Mouse (Mus musculus) thymus, adult 2 months (tissue): Measurements from ENCODE around the gene Ccr2. TPM values are rescaled to one million over a fixed set of nuclear protein-coding genes. Genes with fewer than 3 reads are reported as not detected.

ENCODE experiments used
- DNase-seq: peaks from one replicate; pipeline ENCODE4 v3.0.0; 2021
- H3K27ac ChIP-seq: fragments of 200-500 bp; 2 replicates; pipeline ENCODE4 v1.5.1; 2012; ENCODE audit warnings: low read length, control low read depth; ENCODE audit not compliant: control insufficient read depth, insufficient read depth
- H3K27me3 ChIP-seq: fragments of 200-500 bp; 2 replicates; pipeline ENCODE4 v1.6.1; 2012; ENCODE audit warnings: mild to moderate bottlenecking, low read length, moderate library complexity, mixed read lengths; ENCODE audit not compliant: control insufficient read depth, insufficient read depth
- H3K36me3 ChIP-seq: fragments of 200-500 bp; 2 replicates; pipeline ENCODE4 v1.6.1; 2012; ENCODE audit warnings: mild to moderate bottlenecking, low read length, moderate library complexity; ENCODE audit not compliant: control insufficient read depth, insufficient read depth
- H3K4me1 ChIP-seq: fragments of 200-500 bp; replicated peaks from 2 replicates; pipeline ENCODE4 v1.6.1; 2012; ENCODE audit warnings: low read length; ENCODE audit not compliant: control insufficient read depth, insufficient read depth
- H3K4me3 ChIP-seq: fragments of 200-500 bp; 2 replicates; pipeline ENCODE4 v1.5.1; 2012; ENCODE audit warnings: mild to moderate bottlenecking, low read length, control low read depth, moderate library complexity; ENCODE audit not compliant: control insufficient read depth, insufficient read depth
- CTCF ChIP-seq: fragments of 200-500 bp; IDR thresholded peaks from 2 replicates; pipeline ENCODE4 v1.5.1; 2012; ENCODE audit warnings: mild to moderate bottlenecking, control low read depth, low read length, moderate library complexity, borderline replicate concordance; ENCODE audit not compliant: control insufficient read depth, poor library complexity, insufficient read depth; ENCODE audit errors: extremely low read depth
- POLR2A ChIP-seq: fragments of 200-500 bp; IDR thresholded peaks from 2 replicates; pipeline ENCODE4 v1.6.1; 2012; ENCODE audit warnings: mild to moderate bottlenecking, low read length, control low read depth, moderate library complexity; ENCODE audit not compliant: control insufficient read depth, poor library complexity, insufficient read depth; ENCODE audit errors: extremely low read depth
- WGBS: fragments of 180-500 bp; shearing (Covaris S2); methylation state at CpG from one replicate; pipeline ENCODE4 v1.1.7; 2018; 5-methylcytosine and 5-hydroxymethylcytosine counted together
- polyA plus RNA-seq: library from polyadenylated mRNA; depleted of rRNA; stranded (reverse); fragments of >200 nt; gene quantifications from 2 replicates; pipeline ENCODE4 v1.2.3, GENCODE M21; 2012

Ccr2 gene
- polyA plus RNA-seq, 1 experiment = 2.7 TPM

DNA sequence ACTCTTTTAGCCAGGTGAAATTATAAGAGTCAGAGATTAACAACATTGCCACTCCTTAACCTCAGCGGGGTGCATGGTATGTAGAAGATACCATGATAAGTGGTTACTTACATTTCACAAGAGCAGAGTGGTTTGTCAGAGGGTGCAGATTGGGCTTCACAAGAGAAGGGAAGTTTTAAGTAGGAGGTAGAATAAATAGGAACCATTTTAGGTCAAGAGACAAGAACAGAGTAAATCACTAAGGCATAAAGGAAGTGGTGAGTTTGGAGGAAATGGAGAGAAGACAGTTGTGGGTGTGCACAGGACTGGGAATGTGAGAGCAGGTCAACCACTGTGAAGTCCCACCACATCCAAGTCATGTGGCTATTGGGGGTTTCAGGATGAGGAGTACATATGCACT is 1.4 kb downstream of the Ccr2 start:
- H3K27me3 ChIP-seq = no peaks in the 10 kb centered on the region

GRCm38 (mm10) chr9:124105196-124105595 is 3.4 kb downstream of the Ccr2 start:
- DNase-seq = no peak
- H3K36me3 ChIP-seq = no peaks in the 10 kb centered on the region
- H3K27me3 ChIP-seq = no peaks in the 10 kb centered on the region
- no peak for TF ChIP-seq CTCF
- TF ChIP-seq POLR2A = no peak
- peaks cover 2% of the 10 kb centered on the region; the same call in 1 of the 2 replicates for H3K4me1 ChIP-seq
- H3K27ac ChIP-seq = no peak overlapping the region
- no peak overlapping the region for H3K4me3 ChIP-seq

More for the DNA sequence above, 1.4 kb downstream of the Ccr2 start:
- 5% methylated on average over 1 of the region's 1 CpGs for WGBS
- no peak for DNase-seq
- Histone ChIP-seq H3K4me3 (no peak overlapping the region), H3K4me1 (peaks cover 2% of the 10 kb centered on the region; the same call in 1 of the 2 replicates), H3K27ac (no peak overlapping the region), H3K36me3 (no peaks in the 10 kb centered on the region)
- TF ChIP-seq CTCF (no peak), POLR2A (no peak)

- no peak for DNase-seq
- Histone ChIP-seq H3K36me3 (no peaks in the 10 kb centered on the region), H3K4me1 (no peaks in the 10 kb centered on the region), H3K27me3 (no peaks in the 10 kb centered on the region), H3K4me3 (no peak overlapping the region), H3K27ac (no peak overlapping the region)
- no peak for TF ChIP-seq CTCF
These were observed 5.5 kb downstream of the Ccr2 start for GRCm38 (mm10) chr9:124107232-124107631.

DNA sequence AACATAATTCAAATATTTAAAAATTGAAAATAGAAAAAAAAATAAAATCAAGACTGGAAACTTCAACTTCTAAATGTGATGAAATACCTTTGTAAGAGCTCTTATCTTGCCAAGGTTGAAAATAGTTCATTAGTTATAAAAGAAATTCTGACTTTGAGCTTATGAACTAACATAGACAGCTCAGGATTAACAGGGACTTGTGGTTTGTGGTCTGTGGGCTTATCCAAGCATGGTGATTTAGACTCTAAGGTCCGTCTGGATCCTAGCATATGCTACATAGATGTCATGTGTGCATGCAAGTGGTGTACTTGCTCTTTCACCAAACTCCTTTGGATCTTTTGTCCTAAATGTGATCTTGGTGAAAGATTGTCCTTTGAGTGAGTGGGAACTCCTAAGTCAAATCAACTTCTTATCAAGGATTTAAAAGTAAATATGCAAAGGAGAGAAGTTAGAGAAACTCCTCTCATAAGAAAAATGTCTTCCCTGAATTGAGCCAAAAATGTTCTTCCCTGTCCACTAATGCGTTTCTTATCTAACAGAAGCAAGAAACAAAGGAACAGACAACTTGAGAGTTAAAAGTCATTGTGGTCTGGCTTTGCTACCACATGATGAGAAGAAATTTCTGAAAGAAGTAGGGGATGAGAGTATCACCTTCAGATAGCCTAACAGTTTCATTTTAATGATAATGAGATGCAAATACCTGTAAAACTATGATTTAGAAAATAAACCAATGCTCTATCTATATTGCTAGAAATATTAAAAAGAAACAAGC is 6.8 kb downstream of the Ccr2 start:
- H3K27me3 ChIP-seq = no peaks in the 10 kb centered on the region
- no peaks in the 10 kb centered on the region for H3K4me1 ChIP-seq
- DNase-seq = no peak
- no peak overlapping the region for H3K4me3 ChIP-seq
- TF ChIP-seq POLR2A (no peak), CTCF (no peak)
- 28% methylated on average over 2 of the region's 2 CpGs for WGBS
- no peak overlapping the region for H3K27ac ChIP-seq
- no peaks in the 10 kb centered on the region for H3K36me3 ChIP-seq

DNA sequence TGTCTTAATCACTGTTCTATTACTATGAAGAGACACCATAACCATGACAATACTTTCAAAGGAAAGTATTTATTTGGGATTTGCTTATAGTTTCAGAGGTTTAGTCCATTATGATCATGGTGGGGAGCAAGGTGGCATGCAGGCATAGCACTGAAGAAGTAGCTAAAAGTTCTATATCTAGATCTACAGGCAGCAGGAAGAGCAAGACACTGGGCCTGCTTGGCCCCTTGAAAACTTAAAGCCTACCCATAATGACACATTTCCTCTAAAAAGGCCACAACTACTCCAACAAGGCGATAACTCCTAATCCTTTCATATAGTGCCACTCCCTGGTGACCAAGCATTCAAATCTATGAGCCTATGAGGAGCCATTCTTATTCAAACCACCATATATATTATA is 10.2 kb downstream of the Ccr2 start:
- no peak overlapping the region for H3K27ac ChIP-seq
- no peak overlapping the region for H3K4me3 ChIP-seq
- H3K27me3 ChIP-seq = no peaks in the 10 kb centered on the region
- no peaks in the 10 kb centered on the region for H3K36me3 ChIP-seq
- H3K4me1 ChIP-seq = no peaks in the 10 kb centered on the region
- 78% methylated on average over 1 of the region's 1 CpGs for WGBS
- TF ChIP-seq POLR2A (no peak), CTCF (no peak)
- DNase-seq = no peak

DNA sequence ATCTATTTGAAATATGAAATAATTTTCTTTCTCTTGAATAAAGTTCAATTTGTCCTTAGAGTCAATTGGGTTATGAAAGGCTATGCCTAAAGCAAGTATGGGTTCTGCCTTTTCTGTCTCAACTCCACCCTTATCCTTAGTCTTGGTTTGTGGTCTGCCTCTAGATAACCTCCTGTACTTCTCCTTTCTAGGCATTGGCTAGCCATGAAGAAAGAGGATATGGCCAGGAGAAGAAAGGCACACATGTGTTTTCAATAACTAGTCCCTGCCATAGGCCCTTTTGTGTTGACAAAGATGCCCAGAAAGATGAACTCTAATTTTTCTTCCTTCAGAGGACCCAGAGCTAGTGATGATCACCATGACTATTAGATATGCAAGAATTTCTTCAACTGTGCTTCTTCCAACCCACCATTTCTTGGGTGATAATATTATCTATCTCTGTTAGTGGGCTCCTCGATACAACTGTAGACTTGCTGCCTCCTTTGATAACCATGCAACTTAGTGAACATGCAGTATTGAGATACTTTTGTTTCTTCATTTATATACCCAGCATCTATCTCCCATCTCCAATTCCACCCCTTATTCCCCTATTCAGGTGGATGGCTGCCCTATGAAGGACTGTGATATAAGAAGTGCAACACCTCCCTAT is 11.0 kb downstream of the Ccr2 start:
- H3K36me3 ChIP-seq = no peaks in the 10 kb centered on the region
- no peak overlapping the region for H3K27ac ChIP-seq
- TF ChIP-seq POLR2A (no peak), CTCF (no peak)
- H3K27me3 ChIP-seq = no peaks in the 10 kb centered on the region
- no peaks in the 10 kb centered on the region for H3K4me1 ChIP-seq
- no peak overlapping the region for H3K4me3 ChIP-seq
- DNase-seq = no peak
- 95% methylated on average over 1 of the region's 1 CpGs for WGBS
